Mouse (Mus musculus) forebrain, embryonic 11.5 days (tissue): ENCODE measurements around the gene Nsg1. TPM values are rescaled to one million over a fixed set of nuclear protein-coding genes. Genes with fewer than 3 reads are reported as not detected.

ENCODE experiments used
- polyA plus RNA-seq: library from polyadenylated mRNA; unstranded; fragments of >200 nt; fragmentation: Nextera tagmentation; extraction: Ambion mirVana; gene quantifications from 2 replicates; pipeline ENCODE4 v1.2.1, GENCODE M21; 2014

The Nsg1 gene
- polyA plus RNA-seq, 1 experiment from 2014 or later, result 54.3 TPM

Other genes with a start within 250 kb of the Nsg1 start
- gene Stx18, start 121.2 kb downstream of the Nsg1 start, polyA plus RNA-seq, result 47.8 and 53.5 TPM in 2 replicates
- 17.3 and 20.8 TPM in 2 replicates for gene Zbtb49, start 60.5 kb upstream of the Nsg1 start, polyA plus RNA-seq
- gene Lyar, start 60.6 kb upstream of the Nsg1 start, polyA plus RNA-seq, result 140 and 143 TPM in 2 replicates
- gene Tmem128, start 100.3 kb upstream of the Nsg1 start, polyA plus RNA-seq, result 82.6 and 100 TPM in 2 replicates
- not detected in 2 replicates for gene Otop1, start 116.1 kb upstream of the Nsg1 start, polyA plus RNA-seq
- not detected in 2 replicates for gene Drd5, start 159.5 kb upstream of the Nsg1 start, polyA plus RNA-seq